Mouse (Mus musculus): ENCODE data around the gene Tas2r105. TPM values are rescaled to one million over a fixed set of nuclear protein-coding genes. Genes with fewer than 3 reads are reported as not detected.

The Tas2r105 gene
- polyA plus RNA-seq (2016; fragmentation: Nextera tagmentation; extraction: Ambion mirVana) = not detected in 2 replicates

DNA sequence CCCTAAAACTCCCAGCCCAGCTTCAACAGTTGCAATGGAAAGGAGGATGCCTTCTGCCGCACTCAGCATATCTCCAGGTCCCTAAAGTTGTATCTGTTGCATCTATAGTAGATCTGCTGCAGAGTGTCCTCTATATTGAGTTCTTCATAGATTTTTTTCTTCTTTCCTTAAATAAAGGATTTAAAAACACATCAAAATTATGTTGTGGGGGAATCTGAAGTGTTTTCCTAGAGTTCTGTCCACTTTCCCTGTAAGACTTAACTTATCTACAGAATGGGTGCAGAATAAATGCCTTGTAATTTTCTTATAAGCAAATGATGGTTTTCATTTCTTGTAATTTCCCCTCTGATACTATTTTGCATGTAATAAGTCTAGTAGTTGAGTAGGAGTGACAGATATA, at the start of gene Tas2r105:
Gene Tas2r105 (minus strand): TSS at position 101 of the 400 bp plus-strand sequence.
- Histone ChIP-seq H3K27me3 (no peaks in the 10 kb centered on the region), H3K4me1 (replicated peaks) (no peaks in the 10 kb centered on the region), H3K36me3 (no peaks in the 10 kb centered on the region), H3K9ac (replicated peaks) (no peak within 1 kb of the TSS), H3K4me2 (no peak within 1 kb of the TSS), H3K9me3 (peaks cover 19% of the 10 kb centered on the region; the same call in 1 of the 2 replicates), H3K4me3 (replicated peaks) (no peak within 1 kb of the TSS), H3K27ac (no peak within 1 kb of the TSS)
- no peak for ATAC-seq (ENCODE audit: insufficient number of reproducible peaks, insufficient read depth, low FRiP score, low TSS enrichment, low read depth)
- WGBS = 83% methylated on average over 1 of the region's 1 CpGs

- H3K27ac ChIP-seq = no peak overlapping the region
- no peak overlapping the region for H3K9ac ChIP-seq (replicated peaks)
- no peaks in the 10 kb centered on the region for H3K4me1 ChIP-seq (replicated peaks)
- WGBS = 46% methylated on average over 7 of the region's 7 CpGs
- no peaks in the 10 kb centered on the region for H3K36me3 ChIP-seq
- no peak overlapping the region for H3K4me2 ChIP-seq
- no peaks in the 10 kb centered on the region for H3K27me3 ChIP-seq
- H3K9me3 ChIP-seq = peaks cover 16% of the 10 kb centered on the region
- no peak overlapping the region for H3K4me3 ChIP-seq (replicated peaks)
- no peak for ATAC-seq (ENCODE audit: insufficient number of reproducible peaks, insufficient read depth, low FRiP score, low TSS enrichment, low read depth)
Observed at GRCm38 (mm10) chr6:131712803-131713202, 25.5 kb upstream of the Tas2r105 start.

- Histone ChIP-seq H3K4me3 (replicated peaks) (no peak within 1 kb of the TSS), H3K9me3 (peaks cover 23% of the 10 kb centered on the region; the same call in 1 of the 2 replicates), H3K36me3 (no peaks in the 10 kb centered on the region), H3K9ac (replicated peaks) (no peak within 1 kb of the TSS), H3K27me3 (no peaks in the 10 kb centered on the region), H3K4me1 (replicated peaks) (no peaks in the 10 kb centered on the region), H3K4me2 (no peak within 1 kb of the TSS), H3K27ac (no peak within 1 kb of the TSS)
- ATAC-seq (ENCODE audit: insufficient number of reproducible peaks, insufficient read depth, low FRiP score, low TSS enrichment, low read depth) = no peak
Observed at GRCm38 (mm10) chr6:131689963-131690362, 2.7 kb upstream of the Tas2r105 start, which contains the start of gene Tas2r114. Tas2r114 (minus strand) TSS chr6:131690063.

DNA sequence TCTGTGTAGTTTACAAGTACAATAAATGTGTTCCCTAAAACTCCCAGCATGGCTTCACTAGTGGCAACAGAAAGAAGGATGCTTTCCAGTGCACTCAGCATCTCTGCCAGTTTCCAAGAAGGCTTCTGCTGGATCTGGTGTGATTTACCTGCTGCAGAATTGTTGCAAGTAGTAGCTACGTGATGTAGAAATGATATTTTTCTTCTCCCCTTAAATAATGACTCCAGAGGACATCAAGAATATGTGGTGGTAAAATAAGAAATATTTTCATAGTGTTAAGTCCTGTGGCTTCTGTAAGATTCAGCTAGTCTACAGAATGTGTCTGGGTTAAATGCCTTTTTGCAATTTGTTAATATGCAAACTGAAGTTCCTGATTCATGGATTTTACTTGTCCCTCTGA, 1.7 kb downstream of the Tas2r105 start, which contains the start of gene Tas2r104:
Gene Tas2r104 (minus strand): TSS at position 101 of the 400 bp plus-strand sequence.
- H3K4me2 ChIP-seq = no peak within 1 kb of the TSS
- no peaks in the 10 kb centered on the region for H3K27me3 ChIP-seq
- H3K9me3 ChIP-seq = 0 out of 2 replicates have a peak, but pooled peaks cover 4% of the 10 kb centered on the region
- H3K4me3 ChIP-seq (replicated peaks) = no peak within 1 kb of the TSS
- ATAC-seq (ENCODE audit: insufficient number of reproducible peaks, insufficient read depth, low FRiP score, low TSS enrichment, low read depth) = no peak
- whole genome bisulfite sequencing = 74% methylated on average over 1 of the region's 1 CpGs
- no peak within 1 kb of the TSS for H3K27ac ChIP-seq
- no peaks in the 10 kb centered on the region for H3K36me3 ChIP-seq
- H3K4me1 ChIP-seq (replicated peaks) = no peaks in the 10 kb centered on the region
- H3K9ac ChIP-seq (replicated peaks) = no peak within 1 kb of the TSS

DNA sequence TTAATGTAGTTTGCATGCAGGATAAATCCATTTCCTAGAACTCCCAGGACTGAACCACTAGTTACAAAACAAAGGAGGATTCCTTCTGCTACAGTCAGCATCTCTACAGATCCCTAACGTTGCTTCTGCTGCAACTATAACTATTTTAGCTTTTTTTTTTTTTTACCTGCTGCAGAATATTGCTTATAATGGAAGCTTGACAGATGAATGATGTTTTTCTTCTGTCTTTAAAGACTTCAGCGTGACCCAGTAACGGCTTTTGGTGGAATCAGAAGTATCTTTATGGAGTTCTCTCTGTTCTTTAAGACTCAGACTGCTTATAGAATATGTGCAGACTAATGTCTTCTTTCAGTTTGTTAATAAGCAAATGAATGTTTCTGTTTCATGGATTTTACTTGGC, 8.5 kb downstream of the Tas2r105 start, which contains the start of gene Tas2r106:
Gene Tas2r106 (minus strand): TSS at position 101 of the 400 bp plus-strand sequence.
- peaks cover 3% of the 10 kb centered on the region; the same call in 1 of the 2 replicates for H3K9me3 ChIP-seq
- H3K4me2 ChIP-seq = no peak within 1 kb of the TSS
- no peak within 1 kb of the TSS for H3K27ac ChIP-seq
- H3K36me3 ChIP-seq = no peaks in the 10 kb centered on the region
- no peaks in the 10 kb centered on the region for H3K27me3 ChIP-seq
- H3K9ac ChIP-seq (replicated peaks) = no peak within 1 kb of the TSS
- no peaks in the 10 kb centered on the region for H3K4me1 ChIP-seq (replicated peaks)
- no peak within 1 kb of the TSS for H3K4me3 ChIP-seq (replicated peaks)
- WGBS = 70% methylated on average over 3 of the region's 3 CpGs
- ATAC-seq (ENCODE audit: insufficient number of reproducible peaks, insufficient read depth, low FRiP score, low TSS enrichment, low read depth) = no peak

DNA sequence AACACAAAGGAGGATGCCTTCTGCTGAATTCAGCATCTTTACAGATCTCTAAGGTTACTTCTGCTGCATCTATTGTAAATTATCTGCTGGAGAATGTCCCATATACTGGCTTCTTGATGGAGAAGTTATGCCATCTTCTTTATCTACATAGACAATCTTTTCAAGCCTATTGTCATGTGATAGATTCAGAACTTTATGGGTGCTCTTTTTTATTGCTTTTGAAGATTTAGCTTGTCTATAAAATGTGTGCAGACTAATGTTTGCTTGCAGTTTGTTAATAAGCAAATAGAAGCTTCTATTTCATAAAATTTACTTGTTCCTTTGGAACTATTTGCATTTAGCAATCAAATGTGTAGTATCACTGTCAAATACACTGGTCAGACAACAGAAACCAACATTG, 27.2 kb downstream of the Tas2r105 start, which contains the start of gene Tas2r107:
Gene Tas2r107 (minus strand): TSS at position 101 of the 400 bp plus-strand sequence.
- H3K36me3 ChIP-seq = no peaks in the 10 kb centered on the region
- H3K27me3 ChIP-seq = no peaks in the 10 kb centered on the region
- peaks cover 24% of the 10 kb centered on the region for H3K9me3 ChIP-seq
- H3K9ac ChIP-seq (replicated peaks) = no peak within 1 kb of the TSS
- H3K4me3 ChIP-seq (replicated peaks) = no peak within 1 kb of the TSS
- no peak for ATAC-seq (ENCODE audit: insufficient number of reproducible peaks, insufficient read depth, low FRiP score, low TSS enrichment, low read depth)
- H3K27ac ChIP-seq = no peak within 1 kb of the TSS
- no peak within 1 kb of the TSS for H3K4me2 ChIP-seq
- no peaks in the 10 kb centered on the region for H3K4me1 ChIP-seq (replicated peaks)

Other genes with a start within 250 kb of the Tas2r105 start
- gene 5430401F13Rik, start 201.1 kb downstream of the Tas2r105 start, polyA plus RNA-seq (2016; fragmentation: Nextera tagmentation; extraction: Ambion mirVana) = not detected in 2 replicates
- not detected in 2 replicates for gene Gm6619, start 201.1 kb downstream of the Tas2r105 start, polyA plus RNA-seq (2016; fragmentation: Nextera tagmentation; extraction: Ambion mirVana)
- not detected in 2 replicates for gene Tas2r130, start 56.6 kb downstream of the Tas2r105 start, polyA plus RNA-seq (2016; fragmentation: Nextera tagmentation; extraction: Ambion mirVana)
- not detected in 2 replicates for gene Tas2r107, start 27.3 kb downstream of the Tas2r105 start, polyA plus RNA-seq (2016; fragmentation: Nextera tagmentation; extraction: Ambion mirVana)
- gene Tas2r106, start 8.6 kb downstream of the Tas2r105 start, polyA plus RNA-seq (2016; fragmentation: Nextera tagmentation; extraction: Ambion mirVana) = not detected in 2 replicates
- gene Tas2r104, start 1.8 kb downstream of the Tas2r105 start, polyA plus RNA-seq (2016; fragmentation: Nextera tagmentation; extraction: Ambion mirVana) = not detected in 2 replicates
- not detected in 2 replicates for gene Tas2r114, start 2.6 kb upstream of the Tas2r105 start, polyA plus RNA-seq (2016; fragmentation: Nextera tagmentation; extraction: Ambion mirVana)